Mouse (Mus musculus): ENCODE measurements around the gene Atf6.

DNA sequence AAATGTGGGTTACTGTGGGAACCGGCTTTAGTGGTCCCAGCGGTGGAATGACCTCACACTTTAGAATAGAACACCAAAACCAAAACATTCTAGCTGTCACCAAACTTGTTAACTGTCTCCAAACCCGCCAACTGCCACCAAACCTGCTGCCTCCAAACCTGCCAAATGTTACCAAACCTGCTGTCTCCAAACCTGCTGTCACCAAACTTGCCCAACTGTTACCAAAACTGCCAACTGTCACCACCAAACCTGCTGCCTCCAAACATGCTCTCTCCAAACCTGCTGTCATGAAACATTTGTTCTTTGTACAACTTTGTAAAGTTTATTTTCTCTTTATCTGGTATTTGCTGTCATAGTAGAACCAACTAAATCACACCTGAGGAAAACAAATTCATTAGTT, 132.7 kb downstream of the Atf6 start:
- TF ChIP-seq CTCF (IDR thresholded peaks at IDR 0.05; ENCODE audit: low read depth, low read length) (no peak), POLR2A (IDR thresholded peaks at IDR 0.05; ENCODE audit: insufficient read depth, low read length) (no peak)
